Mouse (Mus musculus) erythroblast, embryonic 14.5 days (primary cell): Measurements from ENCODE around the gene Nup153.

Experiments
- GATA1 ChIP-seq: IDR thresholded peaks from 2 replicates; pipeline ENCODE4 v1.6.1; 2012; ENCODE audit warnings: low read length, inconsistent platforms, mixed read lengths
- TAL1 ChIP-seq: IDR thresholded peaks from 3 replicates; pipeline ENCODE4 v1.6.1; 2012; ENCODE audit warnings: low read length, inconsistent platforms, mixed read lengths

DNA sequence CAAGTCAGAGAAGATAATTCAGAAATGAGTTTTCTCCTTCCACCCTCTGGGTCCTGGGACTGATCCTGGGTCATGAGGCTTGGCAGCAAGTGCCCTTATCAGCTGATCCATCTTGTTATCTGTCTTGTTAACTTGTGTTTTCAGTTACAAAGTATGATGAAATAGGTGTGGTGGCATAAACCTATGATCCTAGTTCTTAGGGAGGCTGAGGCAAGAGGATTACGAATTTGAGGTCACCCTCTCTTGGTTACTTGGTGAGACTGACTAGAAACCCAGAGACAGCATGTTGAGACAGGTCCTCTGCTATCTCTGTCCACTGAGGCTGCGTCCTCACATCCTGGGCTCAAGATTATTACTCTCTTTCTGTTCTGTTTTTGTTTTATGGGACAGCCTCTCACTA is 37.6 kb upstream of the Nup153 start:
- no peak for TF ChIP-seq TAL1
- TF ChIP-seq GATA1 = no peak
